25 mouse cellular contexts compared by ENCODE assay signal in genomic region chr13:113547807-113548426, GRCm38 (mm10).
DNase-seq lines count a peak whose midpoint lies in the region; ATAC-seq and TF ChIP-seq lines count a peak whose summit lies in the region.
"Had no signal": no experiment of that assay in that cellular context is flagged by ENCODE, and none has a peak within 500 bp of the region (broad histone marks: within the 10 kb centered on the region; RNA-seq: fewer than 3 reads in every experiment).

No protein-coding gene starts in this region.

- no peaks in the 10 kb centered on the region for H3K36me3 ChIP-seq in lung, postnatal 0 days (ENCODE audit: insufficient read depth, low read length)
- no peaks in the 10 kb centered on the region for H3K36me3 ChIP-seq in myocyte (ENCODE audit: control insufficient read depth, insufficient read depth)
- H3K36me3 ChIP-seq: G1E; heart, embryonic 13.5 days had no signal

- no peaks in the 10 kb centered on the region for H3K27me3 ChIP-seq in lung, postnatal 0 days (replicated peaks; ENCODE audit: insufficient read depth, low read length)
- no peaks in the 10 kb centered on the region for H3K27me3 ChIP-seq in myocyte (ENCODE audit: control insufficient read depth, insufficient read depth, insufficient read length)
- H3K27me3 ChIP-seq: CH12.LX; heart, embryonic 13.5 days had no signal

- ATAC-seq in lung, postnatal 0 days: no peak
- peak; percentile 60 for ATAC-seq in megakaryocyte, adult 5-6 weeks (ENCODE audit: poor library complexity, severe bottlenecking)
- no peak for ATAC-seq in erythroid progenitor cell, adult 5-6 weeks (replicated peaks; ENCODE audit: low FRiP score, poor library complexity, severe bottlenecking)
- no peak for ATAC-seq in frontal cortex, adult (ENCODE audit: low TSS enrichment)
- ATAC-seq: forebrain, embryonic 14.5 days; intestine, postnatal 0 days had no signal

- no peak overlapping the region for H3K9ac ChIP-seq in lung, postnatal 0 days (replicated peaks; ENCODE audit: low read depth)
- H3K9ac ChIP-seq: heart, embryonic 13.5 days; hindbrain, embryonic 14.5 days had no signal

- H3K4me3 ChIP-seq in lung, postnatal 0 days (ENCODE audit: low read depth, low read length): no peak overlapping the region
- no peak overlapping the region for H3K4me3 ChIP-seq in lung, adult 2 months (replicated peaks; ENCODE audit: extremely low read depth, low read depth, low read length)
- H3K4me3 ChIP-seq in myocyte: no peak overlapping the region
- H3K4me3 ChIP-seq: gastrocnemius, adult 2 months; heart, embryonic 13.5 days had no signal

- 72% methylated on average over 8 of the region's 8 CpGs for WGBS in lung, postnatal 0 days
- 71% methylated on average over 8 of the region's 8 CpGs for WGBS in lung, adult 2 months

- TF ChIP-seq POLR2A in lung, adult 2 months (IDR thresholded peaks at IDR 0.05; ENCODE audit: borderline replicate concordance, extremely low read depth, low read depth, low read length): no peak
- no peak for TF ChIP-seq POLR2A in myocyte (IDR thresholded peaks at IDR 0.05; ENCODE audit: insufficient read length, low read depth)

- TF ChIP-seq CTCF in lung, postnatal 0 days (IDR thresholded peaks at IDR 0.05): no peak
- TF ChIP-seq CTCF in lung, adult 2 months (IDR thresholded peaks at IDR 0.05; ENCODE audit: insufficient read depth, low read length): no peak

- DNase-seq in lung, postnatal 0 days (ENCODE audit: low spot score): peak; percentile 17
- DNase-seq in lung, adult 2 months: no peak
- DNase-seq in NIH3T3 (ENCODE audit: low read depth): peak; percentile 11
- no peak for DNase-seq in urinary bladder, postnatal 25 days (ENCODE audit: low spot score)
- DNase-seq: adrenal gland, adult 8-10 months; adrenal gland, postnatal 25 days; B cell, adult 2 months; cerebellum, adult 18-20 months; cerebellum, adult 9-10 months; cerebellum, postnatal 14 days; gastrocnemius, adult 2 months; gastrocnemius, postnatal 14 days; heart, adult 18-20 months; heart, postnatal 14 days; heart, postnatal 4 days had no signal

- H3K4me1 ChIP-seq in lung, postnatal 0 days (ENCODE audit: insufficient read depth, low read depth, low read length): no peaks in the 10 kb centered on the region
- peaks cover 3% of the 10 kb centered on the region for H3K4me1 ChIP-seq in lung, adult 2 months (ENCODE audit: control insufficient read depth, insufficient read depth, low read length)

- TF ChIP-seq EP300 in lung, postnatal 0 days (IDR thresholded peaks at IDR 0.05): no peak

- no peak overlapping the region for H3K4me2 ChIP-seq in lung, postnatal 0 days (replicated peaks; ENCODE audit: low read depth, low read length)
- H3K4me2 ChIP-seq in myocyte (ENCODE audit: low read depth): no peak overlapping the region
- H3K4me2 ChIP-seq: heart, embryonic 13.5 days; hindbrain, embryonic 14.5 days had no signal

- H3K79me2 ChIP-seq in myocyte (ENCODE audit: control insufficient read depth, insufficient read depth): no peaks in the 10 kb centered on the region

- no peak overlapping the region for H3K27ac ChIP-seq in lung, postnatal 0 days (ENCODE audit: low read length)
- H3K27ac ChIP-seq: gastrocnemius, adult 2 months; heart, embryonic 13.5 days; hindbrain, embryonic 14.5 days had no signal

- no peaks in the 10 kb centered on the region for H3K9me3 ChIP-seq in lung, postnatal 0 days (ENCODE audit: low read length)
- H3K9me3 ChIP-seq: G1E; heart, embryonic 13.5 days had no signal

- no peak overlapping the region for H3ac ChIP-seq in myocyte (ENCODE audit: control insufficient read depth, insufficient read length)

TF ChIP-seq in myocyte, 11 proteins besides CTCF, POLR2A, EP300 and RAD21:
- TF ChIP-seq TCF12 (IDR thresholded peaks at IDR 0.05; ENCODE audit: insufficient read depth, poor library complexity, severe bottlenecking) (no peak), TCF3 (IDR thresholded peaks at IDR 0.05; ENCODE audit: insufficient read length, low read depth) (no peak), CEBPB (IDR thresholded peaks at IDR 0.05; ENCODE audit: insufficient read depth, poor library complexity, severe bottlenecking) (peak; percentile 56; the same call in 1 of the 2 replicates), USF1 (IDR thresholded peaks at IDR 0.05; ENCODE audit: low read depth) (no peak), REST (IDR thresholded peaks at IDR 0.05; ENCODE audit: insufficient read depth, insufficient read length) (no peak), SRF (IDR thresholded peaks at IDR 0.05; ENCODE audit: control insufficient read depth, insufficient read length, low read depth) (no peak)
TF ChIP-seq in myocyte: peak in this region for 1.

Comparison
In these comparisons a context has a peak if more than half of its experiments do, and no peak if none do; other contexts are left out.
1. DNase-seq: peak in lung, postnatal 0 days (single experiment) and NIH3T3 (single experiment); none in lung, adult 2 months (single experiment) and urinary bladder, postnatal 25 days (single experiment).